Mouse (Mus musculus) erythroblast, embryonic 14.5 days (primary cell): ENCODE results near the gene Mob4.

ENCODE experiments used
- GATA1 ChIP-seq: IDR thresholded peaks from 2 replicates; pipeline ENCODE4 v1.6.1; 2012; ENCODE audit warnings: low read length, inconsistent platforms, mixed read lengths
- TAL1 ChIP-seq: IDR thresholded peaks from 3 replicates; pipeline ENCODE4 v1.6.1; 2012; ENCODE audit warnings: low read length, inconsistent platforms, mixed read lengths

- TF ChIP-seq GATA1, result no peak
- no peak for TF ChIP-seq TAL1
Observed at GRCm38 (mm10) chr1:55092056-55092455, 39.0 kb upstream of the Mob4 start.
